Mouse (Mus musculus) lung, postnatal 36 days (tissue): ENCODE results near the gene Spcs3.
"Not testable (repeated sequence)": the region's sequence is repeated elsewhere in the genome, so short reads cannot be mapped to it uniquely, and the experiment has no call there.

Source experiments
- DNase-seq: peaks from one replicate; pipeline ENCODE4 v3.0.0; 2022; ENCODE audit warnings: mixed read lengths

The Spcs3 gene

DNA sequence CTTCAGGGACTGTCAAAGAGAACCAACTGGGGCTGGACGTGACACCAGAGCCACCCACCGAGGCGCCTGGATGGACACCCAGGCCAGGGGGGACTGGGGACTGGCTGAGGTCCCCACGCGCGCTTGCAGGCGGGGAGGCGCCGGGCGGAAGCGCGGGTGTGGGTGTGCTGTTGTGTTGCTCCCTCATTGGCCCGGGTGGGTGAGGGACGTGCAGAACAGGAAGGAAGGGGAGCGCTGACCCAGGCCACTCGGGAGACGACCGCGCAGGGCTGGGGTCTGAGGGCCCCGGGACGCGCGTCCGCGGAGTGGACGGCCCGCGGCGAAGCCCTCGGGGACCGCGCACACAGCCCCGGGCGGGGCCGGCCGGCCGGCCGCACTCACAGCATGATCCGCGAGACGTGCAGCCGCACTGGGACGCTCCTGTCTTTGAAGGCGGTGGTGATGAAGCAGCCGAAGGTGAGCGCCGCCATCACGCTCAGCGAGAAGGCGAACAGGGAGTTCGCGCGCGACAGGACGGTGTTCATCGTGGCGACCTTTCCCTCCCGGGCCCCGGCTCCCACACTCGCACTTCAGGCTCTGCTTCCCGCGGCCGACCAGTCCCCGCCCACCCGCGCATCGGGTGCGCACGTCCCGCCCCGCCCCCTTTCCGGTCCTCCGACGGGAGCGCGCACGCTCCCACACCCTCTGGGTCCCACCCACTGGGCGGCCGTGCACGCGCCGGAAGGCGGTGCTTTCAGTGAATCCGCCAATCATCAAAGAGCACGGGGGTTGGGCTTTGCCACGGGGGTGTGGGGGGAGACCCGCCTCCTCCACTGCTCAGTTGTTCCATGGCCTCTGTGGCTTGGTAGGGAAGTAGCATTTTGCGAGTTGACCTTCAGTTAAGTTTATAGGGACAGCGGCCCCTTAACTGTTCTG lies at the start of gene Spcs3, which contains the start of gene Asb5:
Spcs3 (minus strand) TSS at position 617 of the 915 bp plus-strand sequence.
Asb5 (plus strand) TSS at position 199 of the 915 bp plus-strand sequence.
- peak; percentile 95 for DNase-seq

- DNase-seq = no peak
Observed at GRCm38 (mm10) chr8:54570618-54571609, 41.1 kb upstream of the Spcs3 start.

- no peak for DNase-seq
Observed at GRCm38 (mm10) chr8:54567168-54567567, 37.4 kb upstream of the Spcs3 start.

DNA sequence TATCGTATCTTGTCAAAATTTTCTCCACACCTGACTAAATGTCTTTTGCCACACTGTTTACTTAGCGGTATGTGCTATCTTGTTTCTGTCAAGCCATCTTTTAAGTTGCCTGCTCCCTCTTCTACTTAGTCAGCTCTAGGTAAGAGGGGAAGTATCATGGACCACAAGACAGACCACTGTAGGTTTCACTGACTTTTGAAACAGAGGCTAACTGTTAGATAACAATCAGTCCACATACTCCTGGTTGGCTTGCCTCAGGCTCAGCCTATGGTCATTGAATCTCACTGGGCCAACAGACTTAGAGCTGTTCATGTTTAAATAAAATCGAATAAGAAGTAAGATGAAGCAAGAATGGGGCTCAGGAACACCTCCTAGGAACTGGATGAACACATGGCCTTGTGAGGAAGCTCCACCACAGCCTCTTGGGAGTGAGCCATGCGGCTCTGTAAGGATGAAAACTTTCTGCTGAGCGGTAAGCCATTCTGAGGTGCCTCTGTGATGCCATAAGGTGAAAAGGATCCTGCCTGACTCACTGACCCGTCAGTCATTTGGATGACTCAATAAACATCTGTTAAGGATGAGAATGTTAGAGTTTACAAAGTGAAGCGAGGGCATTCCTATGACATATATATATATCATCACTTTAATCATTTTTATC lies 35.9 kb upstream of the Spcs3 start:
- no peak for DNase-seq

DNA sequence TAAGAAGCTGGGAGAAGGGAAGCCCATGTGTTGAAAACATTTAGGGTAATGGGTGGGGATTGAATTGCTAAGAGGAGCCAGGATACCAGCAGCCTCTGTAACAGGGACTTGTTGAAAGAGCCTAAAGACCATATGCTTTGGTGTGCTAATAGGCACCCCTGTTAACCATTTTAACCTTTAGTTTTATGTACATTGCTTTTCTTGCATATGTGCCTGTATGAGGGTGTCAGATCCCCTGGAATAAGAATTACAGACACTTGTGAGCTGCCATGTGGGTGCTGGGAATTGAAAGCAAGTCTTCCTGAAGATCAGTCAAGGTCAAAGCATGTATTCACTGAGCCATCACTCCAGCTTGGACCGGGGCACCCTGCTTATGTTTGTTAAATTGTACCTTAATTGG lies 35.4 kb upstream of the Spcs3 start:
- no peak for DNase-seq

DNA sequence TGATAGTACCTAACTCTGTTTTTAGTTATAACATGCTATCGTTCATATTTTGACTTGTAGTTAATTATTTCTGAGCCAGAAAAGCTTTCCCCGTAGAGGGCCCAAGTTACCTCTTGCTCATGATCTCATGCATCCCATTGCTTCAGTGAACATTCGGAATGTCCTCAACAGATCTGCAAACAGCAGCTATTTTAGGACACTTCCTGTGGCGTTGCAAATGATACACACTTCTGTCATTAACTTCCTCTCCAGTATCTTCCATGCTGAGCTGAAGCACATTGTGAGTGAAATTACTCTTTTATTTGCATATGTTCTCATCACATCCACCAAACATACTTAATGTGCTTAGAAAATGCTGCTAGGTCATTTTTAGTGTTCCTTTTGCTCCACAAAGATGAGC lies 32.3 kb upstream of the Spcs3 start:
- DNase-seq = peak; percentile 10

- no peak for DNase-seq
Observed at GRCm38 (mm10) chr8:54554921-54555320, 25.1 kb upstream of the Spcs3 start.

DNA sequence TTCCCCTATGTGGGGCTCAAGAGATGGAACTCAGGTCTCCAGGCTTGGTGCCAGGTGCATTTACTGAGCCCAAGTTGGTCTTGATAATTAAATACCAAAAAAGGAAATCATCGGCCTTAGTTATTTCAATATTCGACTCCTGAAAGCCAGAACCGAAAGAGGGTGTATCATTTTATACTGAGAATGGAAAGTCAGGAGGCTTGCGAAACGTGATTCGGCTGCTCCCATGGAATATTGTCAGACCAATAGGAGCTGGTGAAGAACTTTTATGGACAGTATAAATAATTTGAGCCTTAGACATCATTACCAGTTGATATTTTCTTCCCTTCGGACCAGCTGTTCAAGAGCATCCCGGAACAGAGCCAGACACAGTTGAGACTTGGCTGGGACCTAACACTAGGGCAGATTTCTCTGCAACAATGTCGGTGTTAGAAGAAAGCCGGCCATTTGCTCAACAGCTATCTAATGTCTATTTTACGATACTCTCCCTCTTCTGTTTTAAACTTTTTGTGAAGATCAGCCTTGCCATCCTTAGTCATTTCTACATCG lies 20.3 kb upstream of the Spcs3 start:
- no peak for DNase-seq

- no peak for DNase-seq
Observed at GRCm38 (mm10) chr8:54548383-54548782, 18.6 kb upstream of the Spcs3 start.

- no peak for DNase-seq
Observed at GRCm38 (mm10) chr8:54541331-54541730, 11.5 kb upstream of the Spcs3 start.

DNA sequence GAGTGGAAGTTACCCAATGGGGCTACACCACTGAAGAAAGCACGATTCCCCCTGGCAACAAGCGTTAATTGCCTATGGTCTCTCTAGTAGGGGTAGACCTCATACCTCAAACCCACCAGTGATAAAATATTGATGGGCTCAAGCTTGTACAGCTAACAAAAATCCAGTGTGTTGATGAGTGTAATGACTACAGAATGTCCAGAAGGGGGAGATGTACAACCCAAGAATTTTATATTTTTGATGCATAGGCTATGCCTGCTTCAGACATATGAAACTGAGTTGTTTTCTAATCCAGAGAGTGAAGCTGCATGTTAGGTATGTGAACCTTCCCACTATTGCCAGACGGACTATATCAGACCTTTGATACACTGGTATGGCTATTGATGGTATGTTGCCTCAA lies 7.5 kb upstream of the Spcs3 start:
- no peak for DNase-seq

DNA sequence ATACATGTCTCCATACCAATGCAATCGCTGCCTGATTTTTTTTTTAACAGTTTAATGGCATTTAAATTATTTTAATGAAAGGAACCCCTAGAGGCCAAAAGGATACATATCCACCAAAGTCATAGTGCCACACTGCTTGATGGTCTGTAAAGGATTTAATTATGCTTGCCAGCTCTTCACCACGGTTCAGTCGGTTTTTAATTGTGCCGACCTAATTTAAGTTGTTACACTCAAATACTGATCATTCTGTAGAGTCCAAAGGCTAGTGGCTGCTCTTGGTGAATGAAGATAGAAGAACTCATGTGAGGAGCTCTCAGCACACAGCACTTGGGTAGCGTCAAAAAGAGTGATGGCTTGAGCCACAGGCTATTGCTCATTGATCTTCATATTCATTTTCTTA lies 5.4 kb upstream of the Spcs3 start:
- DNase-seq = no peak

GRCm38 (mm10) chr8:54528571-54528970 lies 1.2 kb downstream of the Spcs3 start:
- no peak for DNase-seq

GRCm38 (mm10) chr8:54526700-54527099 lies 3.1 kb downstream of the Spcs3 start:
- no peak for DNase-seq

DNA sequence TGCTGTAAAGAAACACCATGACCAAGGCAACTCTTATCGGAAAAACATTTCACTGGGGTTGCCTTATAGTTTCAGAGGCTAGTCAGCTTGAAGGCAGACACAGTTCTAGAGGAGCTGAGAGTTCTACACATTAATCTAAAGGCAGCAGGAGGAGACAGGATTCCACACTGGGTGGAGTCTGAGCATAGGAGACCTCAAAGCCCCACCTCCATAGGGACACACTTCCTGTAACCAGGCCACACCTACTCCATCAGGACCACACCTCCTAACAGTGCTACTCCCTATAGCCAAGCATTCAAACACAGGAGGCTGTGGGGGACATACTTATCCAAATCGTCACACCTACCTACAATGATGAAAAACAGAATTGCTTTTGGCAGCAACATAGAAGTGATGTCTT lies 4.2 kb downstream of the Spcs3 start:
- DNase-seq = no peak

DNA sequence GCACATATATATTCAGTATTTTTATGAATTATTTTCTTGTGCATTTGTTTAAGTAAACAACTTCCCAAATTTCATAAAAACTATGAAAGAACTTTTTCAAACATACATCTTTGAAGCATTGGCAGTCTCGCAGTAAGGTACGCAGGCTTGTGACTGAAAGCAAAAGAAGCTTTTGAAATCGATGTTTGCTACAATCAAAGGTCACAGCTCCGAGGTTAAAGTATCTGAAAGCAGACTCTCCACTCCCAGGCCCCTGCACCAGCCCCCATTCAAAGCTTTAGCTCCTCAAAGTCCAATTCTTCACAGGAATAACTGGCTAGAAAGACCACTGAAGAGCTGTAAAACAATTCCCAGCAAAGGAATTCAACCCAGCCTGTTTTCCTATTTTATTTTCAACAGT lies 9.3 kb downstream of the Spcs3 start:
- no peak for DNase-seq

- no peak for DNase-seq
Observed at GRCm38 (mm10) chr8:54518756-54519460, 10.9 kb downstream of the Spcs3 start.

- DNase-seq = not testable (repeated sequence)
Observed at GRCm38 (mm10) chr8:54512200-54512599, 17.6 kb downstream of the Spcs3 start.

DNA sequence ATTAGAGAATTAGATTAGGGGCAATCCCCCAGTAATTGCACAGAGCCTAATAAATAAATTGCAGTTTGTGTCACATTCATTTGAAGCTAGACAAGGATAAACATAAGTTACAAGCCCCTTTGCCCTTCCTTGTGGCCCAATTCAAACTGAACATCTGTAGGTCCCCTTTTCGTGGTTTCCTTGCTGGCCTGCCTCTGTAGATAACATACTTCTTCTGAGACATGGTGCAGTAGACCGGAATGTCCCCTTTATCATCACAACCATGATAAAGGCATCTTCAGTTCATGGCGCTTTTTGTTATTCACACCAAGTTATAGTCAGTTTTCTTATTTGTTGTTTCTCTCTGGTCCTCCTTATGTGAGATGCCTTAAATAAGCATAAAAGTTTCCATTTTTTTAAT lies 18.0 kb downstream of the Spcs3 start:
- no peak for DNase-seq

DNA sequence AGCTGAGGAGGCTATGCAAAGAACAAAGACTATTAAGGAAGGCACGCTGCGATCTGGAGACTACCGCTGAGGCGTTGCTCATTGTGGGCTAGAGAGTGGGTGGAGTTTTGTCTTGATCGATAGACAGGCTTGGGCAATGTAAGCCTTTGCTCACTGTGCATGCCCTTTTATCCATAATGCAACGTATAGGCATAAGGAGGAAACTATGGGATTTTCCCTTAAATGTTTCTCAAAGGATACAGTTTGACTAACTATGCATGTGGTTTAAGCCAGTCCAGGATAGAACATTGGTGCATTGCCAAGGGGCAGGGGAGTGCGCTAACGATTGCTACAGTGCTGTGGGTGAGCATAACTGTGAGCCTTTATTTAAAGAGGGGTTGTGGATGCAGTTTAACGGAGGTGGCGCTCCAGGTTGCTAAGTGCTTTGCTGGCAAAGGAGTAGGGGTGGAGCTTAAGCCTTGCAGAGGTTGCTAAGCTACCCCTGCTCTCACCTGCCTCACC lies 20.5 kb downstream of the Spcs3 start:
- no peak for DNase-seq

DNA sequence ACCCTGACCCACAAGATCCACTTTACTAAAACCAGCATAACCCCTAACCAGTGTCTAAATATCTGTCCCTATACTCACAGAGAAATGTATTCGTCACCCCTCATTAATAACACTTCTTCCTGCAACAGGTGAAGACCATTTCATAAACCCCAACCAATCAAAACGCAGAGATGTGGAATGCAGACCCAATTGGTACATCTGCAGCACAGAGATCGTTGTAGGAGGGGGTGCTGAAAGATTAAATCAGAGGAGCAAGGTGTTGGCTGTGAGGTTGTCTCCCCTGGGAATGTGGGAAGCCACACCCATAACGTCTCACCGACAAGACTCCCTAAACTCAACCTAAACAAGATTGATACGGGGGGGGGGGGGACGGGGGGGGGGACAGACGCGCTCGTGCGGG lies 21.0 kb downstream of the Spcs3 start:
- no peak for DNase-seq

- no peak for DNase-seq
Observed at GRCm38 (mm10) chr8:54508096-54508456, 21.7 kb downstream of the Spcs3 start.
